Mouse (Mus musculus) layer of hippocampus, postnatal 14 days (tissue): ENCODE measurements around the gene Frem1. TPM values are rescaled to one million over a fixed set of nuclear protein-coding genes. Genes with fewer than 3 reads are reported as not detected.

Experiments
- DNase-seq, 2 experiments: peaks; one replicate each; pipeline ENCODE4 v3.0.0; 2021 to 2022; ENCODE audit warnings: low spot score in 2 of 2, mixed read lengths in 1 of 2
- total RNA-seq, 2 experiments: library from RNA; stranded (reverse); gene quantifications; 2 replicates each; pipeline ENCODE4 v1.2.3; 2021

Gene Frem1
- total RNA-seq, 2 experiments from 2014 or later: 4.5 to 5.9 TPM

GRCm38 (mm10) chr4:83031591-83031990 is 20.5 kb downstream of the Frem1 start:
- no peak for DNase-seq

- no peak for DNase-seq
These were observed 22.0 kb downstream of the Frem1 start for GRCm38 (mm10) chr4:83030097-83030496.

GRCm38 (mm10) chr4:83020759-83021555 is 31.2 kb downstream of the Frem1 start:
- DNase-seq: no peak

GRCm38 (mm10) chr4:83018111-83019105 is 33.7 kb downstream of the Frem1 start:
- no peak for DNase-seq

GRCm38 (mm10) chr4:83014538-83014937 is 37.6 kb downstream of the Frem1 start:
- no peak for DNase-seq

GRCm38 (mm10) chr4:83004086-83004485 is 48.1 kb downstream of the Frem1 start:
- DNase-seq: no peak

- no peak for DNase-seq
These were observed 60.1 kb downstream of the Frem1 start for GRCm38 (mm10) chr4:82992042-82992441.

- no peak for DNase-seq
These were observed 61.0 kb downstream of the Frem1 start for GRCm38 (mm10) chr4:82990973-82991695.

GRCm38 (mm10) chr4:82972381-82972780 is 79.8 kb downstream of the Frem1 start:
- DNase-seq: no peak

- DNase-seq: no peak
These were observed 81.1 kb downstream of the Frem1 start for GRCm38 (mm10) chr4:82970901-82971648.

GRCm38 (mm10) chr4:82961024-82961423 is 91.1 kb downstream of the Frem1 start:
- DNase-seq: no peak

- peak; percentile 45 to 60 for DNase-seq
These were observed 94.2 kb downstream of the Frem1 start for GRCm38 (mm10) chr4:82957827-82958538.

- no peak for DNase-seq
These were observed 98.1 kb downstream of the Frem1 start for GRCm38 (mm10) chr4:82953992-82954391.

GRCm38 (mm10) chr4:82949511-82949910 is 102.6 kb downstream of the Frem1 start:
- DNase-seq: no peak

GRCm38 (mm10) chr4:82946721-82947120 is 105.4 kb downstream of the Frem1 start:
- DNase-seq: peak; percentile 39 to 52

- DNase-seq: peak; percentile 65 to 90
These were observed 105.9 kb downstream of the Frem1 start for GRCm38 (mm10) chr4:82946276-82946612.

GRCm38 (mm10) chr4:82945572-82946275 is 106.4 kb downstream of the Frem1 start:
- DNase-seq: peak; percentile 43 to 47

GRCm38 (mm10) chr4:82940680-82941079 is 111.5 kb downstream of the Frem1 start:
- no peak for DNase-seq

GRCm38 (mm10) chr4:82940248-82940647 is 111.9 kb downstream of the Frem1 start:
- no peak for DNase-seq
